Mouse (Mus musculus) bone marrow, adult 2 months (tissue): ENCODE measurements around the gene Mak.

ENCODE experiments used
- CTCF ChIP-seq: fragments of 200-500 bp; IDR thresholded peaks from 2 replicates; pipeline ENCODE4 v1.5.1; 2011; ENCODE audit warnings: low read length, control low read depth; ENCODE audit not compliant: control insufficient read depth, insufficient read depth
- POLR2A ChIP-seq: fragments of 200-500 bp; IDR thresholded peaks from 2 replicates; pipeline ENCODE4 v1.6.1; 2011; ENCODE audit warnings: low read depth, mild to moderate bottlenecking, control low read depth, low read length, borderline replicate concordance; ENCODE audit not compliant: control insufficient read depth

DNA sequence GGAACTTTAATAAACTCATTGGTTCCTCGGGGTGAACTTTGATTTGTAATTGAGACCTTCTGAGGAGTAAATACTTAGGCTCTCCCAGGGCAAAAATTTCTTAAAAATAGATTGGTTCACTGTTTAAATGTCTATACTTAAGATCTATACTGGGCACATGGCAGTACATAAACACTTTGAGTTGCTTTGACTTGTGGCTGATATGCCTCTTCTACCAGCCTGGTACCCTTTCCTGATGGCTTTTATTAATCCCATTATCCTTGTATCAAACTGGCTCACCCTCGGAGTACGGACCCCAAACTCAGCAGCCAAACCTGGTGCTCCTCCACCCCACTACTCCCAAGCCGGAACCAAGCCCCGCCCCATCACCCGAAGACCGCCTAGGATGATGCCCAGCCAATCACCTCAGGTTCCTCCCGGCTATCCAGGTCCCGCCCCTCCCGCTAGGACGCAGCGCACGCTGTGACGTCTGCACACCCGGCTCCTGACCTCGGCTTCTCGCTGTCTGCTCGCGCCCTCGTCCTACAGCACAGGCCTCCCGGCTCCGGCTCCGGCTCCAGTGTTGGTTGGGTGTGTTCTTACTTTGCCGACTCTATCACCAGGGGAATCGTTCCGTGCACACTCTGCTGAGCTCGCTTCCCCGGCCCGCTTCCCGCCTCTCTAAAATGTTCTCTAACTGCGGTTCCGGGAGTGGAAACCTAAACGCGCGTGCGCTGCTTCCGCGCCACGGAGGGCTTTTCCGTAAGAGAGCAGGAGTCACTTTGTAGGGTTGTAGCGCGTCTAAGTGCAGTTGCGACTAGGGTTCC, 63.5 kb downstream of the Mak start, which contains the start of gene Tmem14c:
- TF ChIP-seq CTCF (no peak), POLR2A (peak; percentile 97)
